Mouse (Mus musculus) intestine, embryonic 14.5 days (tissue): ENCODE results near the gene Ercc6l2. TPM values are rescaled to one million over a fixed set of nuclear protein-coding genes. Genes with fewer than 3 reads are reported as not detected.

Source experiments
- ATAC-seq: fragments of 200-750 bp; cut with Nextera tagmentation; replicated peaks from 2 replicates; pipeline ENCODE4 v1.8.0; 2017; ENCODE audit warnings: low read depth, moderate number of reproducible peaks, moderate TSS enrichment, moderate library complexity; ENCODE audit not compliant: low FRiP score, low TSS enrichment
- DNase-seq: peaks from one replicate; pipeline ENCODE4 v3.0.0-alpha.2; 2018; ENCODE audit warnings: low spot score
- H3K27ac ChIP-seq: fragments of 300-500 bp; sonication (generic); 2 replicates; pipeline ENCODE4 v1.5.1; 2014; ENCODE audit warnings: low read depth, mild to moderate bottlenecking, control low read depth
- H3K27me3 ChIP-seq: fragments of 300-500 bp; sonication (generic); replicated peaks from 2 replicates; pipeline ENCODE4 v1.6.1; 2014; ENCODE audit warnings: low read length, control low read depth; ENCODE audit not compliant: control insufficient read depth, insufficient read depth
- H3K36me3 ChIP-seq: fragments of 300-500 bp; sonication (generic); 2 replicates; pipeline ENCODE4 v1.6.1; 2014; ENCODE audit warnings: low read length, control low read depth; ENCODE audit not compliant: control insufficient read depth, insufficient read depth
- H3K4me1 ChIP-seq: fragments of 300-500 bp; sonication (generic); replicated peaks from 2 replicates; pipeline ENCODE4 v1.6.1; 2014; ENCODE audit warnings: low read length, control low read depth, mixed read lengths; ENCODE audit not compliant: control insufficient read depth, insufficient read depth
- H3K4me2 ChIP-seq: fragments of 300-500 bp; sonication (generic); 2 replicates; pipeline ENCODE4 v1.6.1; 2014; ENCODE audit warnings: low read length
- H3K4me3 ChIP-seq: fragments of 300-500 bp; sonication (generic); 2 replicates; pipeline ENCODE4 v1.5.1; 2014; ENCODE audit warnings: low read depth, low read length, control low read depth, mixed read lengths
- H3K9ac ChIP-seq: fragments of 300-500 bp; sonication (generic); 2 replicates; pipeline ENCODE4 v1.6.1; 2014; ENCODE audit warnings: mild to moderate bottlenecking, low read length
- H3K9me3 ChIP-seq: fragments of 300-500 bp; sonication (generic); 2 replicates; pipeline ENCODE4 v1.6.1; 2016; ENCODE audit warnings: low read length, control low read depth; ENCODE audit not compliant: control insufficient read depth
- WGBS: fragments of 180-500 bp; shearing (Covaris S2); extraction: QIAGEN DNeasy Blood & Tissue Kit; methylation state at CpG from one replicate; pipeline ENCODE4 v1.1.7; 2014; 5-methylcytosine and 5-hydroxymethylcytosine counted together
- polyA plus RNA-seq: library from polyadenylated mRNA; unstranded; fragments of >200 nt; fragmentation: Nextera tagmentation; extraction: Ambion mirVana; gene quantifications from 2 replicates; pipeline ENCODE4 v1.2.1, GENCODE M21; 2014

Gene Ercc6l2
- polyA plus RNA-seq, 1 experiment from 2014 or later: 25.8 TPM

DNA sequence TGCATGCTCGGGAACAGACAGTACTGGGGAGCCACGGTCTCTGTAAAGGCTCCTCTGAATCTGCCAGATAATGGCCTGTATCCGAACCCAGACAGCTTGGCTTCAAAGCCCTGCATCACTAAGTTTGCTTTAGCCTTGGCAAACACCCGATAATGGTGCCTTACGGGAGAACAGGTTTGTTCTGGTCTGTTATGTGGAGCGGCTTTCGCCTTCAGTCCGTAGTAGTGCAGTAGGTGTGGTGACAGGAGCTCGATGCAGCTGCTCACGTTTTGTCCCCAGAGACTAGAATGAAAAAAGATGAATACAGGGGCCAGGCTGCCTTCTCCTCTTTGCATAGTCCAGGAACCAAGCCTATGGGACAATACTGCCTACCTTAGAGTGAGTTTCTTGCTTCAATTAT is 115.5 kb downstream of the Ercc6l2 start:
- Histone ChIP-seq H3K4me1 (peaks cover 20% of the 10 kb centered on the region), H3K4me2 (no peak overlapping the region), H3K36me3 (no peaks in the 10 kb centered on the region), H3K4me3 (no peak overlapping the region), H3K9me3 (no peaks in the 10 kb centered on the region), H3K27me3 (no peaks in the 10 kb centered on the region), H3K9ac (no peak overlapping the region), H3K27ac (0 out of 2 replicates have a peak overlapping the region, but pooled peaks have one; percentile 77)
- DNase-seq: no peak
- 62% methylated on average over 10 of the region's 10 CpGs for WGBS
- 0 out of 2 replicates have a peak, but pooled peaks have one; percentile 30 for ATAC-seq

GRCm38 (mm10) chr13:63936369-63936768 is 121.3 kb downstream of the Ercc6l2 start:
- Histone ChIP-seq H3K9ac (no peak overlapping the region), H3K4me2 (no peak overlapping the region), H3K9me3 (no peaks in the 10 kb centered on the region), H3K27ac (no peak overlapping the region), H3K4me3 (no peak overlapping the region), H3K27me3 (no peaks in the 10 kb centered on the region), H3K4me1 (peaks cover 5% of the 10 kb centered on the region; the same call in 1 of the 2 replicates), H3K36me3 (no peaks in the 10 kb centered on the region)
- 86% methylated on average over 9 of the region's 9 CpGs for WGBS
- no peak for ATAC-seq
- DNase-seq: no peak

GRCm38 (mm10) chr13:63940257-63940656 is 125.2 kb downstream of the Ercc6l2 start:
- H3K9ac ChIP-seq: no peak overlapping the region

DNA sequence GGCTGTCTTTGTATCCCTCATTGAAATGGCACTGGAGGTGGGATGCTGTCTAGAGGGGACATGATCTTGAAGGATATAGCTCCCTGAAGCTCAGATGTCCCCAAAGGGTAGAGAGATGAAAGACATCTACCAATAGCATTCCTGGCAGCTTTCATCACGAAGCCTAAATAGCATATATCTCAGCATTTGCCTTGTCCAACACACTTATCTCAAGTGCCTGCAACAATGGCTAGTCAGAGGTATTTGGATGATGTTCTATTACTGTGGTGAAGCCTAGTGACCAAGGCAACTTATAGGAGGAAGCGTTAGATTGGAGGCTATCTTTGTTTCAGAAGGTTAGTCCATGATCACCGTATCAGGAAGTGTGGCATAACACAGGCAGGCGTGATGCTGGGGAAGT is 126.1 kb downstream of the Ercc6l2 start:
- Histone ChIP-seq H3K4me1 (peaks cover 5% of the 10 kb centered on the region), H3K4me3 (no peak overlapping the region), H3K9me3 (no peaks in the 10 kb centered on the region), H3K36me3 (no peaks in the 10 kb centered on the region), H3K27ac (peak overlapping the region; percentile 57), H3K27me3 (no peaks in the 10 kb centered on the region), H3K4me2 (no peak overlapping the region), H3K9ac (no peak overlapping the region)
- DNase-seq (no peak), ATAC-seq (no peak)
- WGBS: 90% methylated on average over 4 of the region's 4 CpGs

More at GRCm38 (mm10) chr13:63940257-63940656, 125.2 kb downstream of the Ercc6l2 start:
- no peaks in the 10 kb centered on the region for H3K36me3 ChIP-seq
- no peaks in the 10 kb centered on the region for H3K27me3 ChIP-seq
- 40% methylated on average over 1 of the region's 1 CpGs for WGBS
- H3K27ac ChIP-seq: peak overlapping the region; percentile 57
- no peak overlapping the region for H3K4me3 ChIP-seq
- H3K4me2 ChIP-seq: no peak overlapping the region
- DNase-seq (no peak), ATAC-seq (peak; percentile 53; the same call in 1 of the 2 replicates)
- H3K9me3 ChIP-seq: no peaks in the 10 kb centered on the region
- H3K4me1 ChIP-seq: peaks cover 5% of the 10 kb centered on the region

- no peak overlapping the region for H3K4me2 ChIP-seq
- no peaks in the 10 kb centered on the region for H3K36me3 ChIP-seq
- H3K9me3 ChIP-seq: no peaks in the 10 kb centered on the region
- no peak overlapping the region for H3K9ac ChIP-seq
- no peaks in the 10 kb centered on the region for H3K27me3 ChIP-seq
- no peak for DNase-seq
- no peak overlapping the region for H3K4me3 ChIP-seq
- H3K27ac ChIP-seq: no peak overlapping the region
- H3K4me1 ChIP-seq: peaks cover 8% of the 10 kb centered on the region
- 80% methylated on average over 7 of the region's 7 CpGs for WGBS
- no peak for ATAC-seq
Measured at GRCm38 (mm10) chr13:63943605-63944004, 128.6 kb downstream of the Ercc6l2 start.

DNA sequence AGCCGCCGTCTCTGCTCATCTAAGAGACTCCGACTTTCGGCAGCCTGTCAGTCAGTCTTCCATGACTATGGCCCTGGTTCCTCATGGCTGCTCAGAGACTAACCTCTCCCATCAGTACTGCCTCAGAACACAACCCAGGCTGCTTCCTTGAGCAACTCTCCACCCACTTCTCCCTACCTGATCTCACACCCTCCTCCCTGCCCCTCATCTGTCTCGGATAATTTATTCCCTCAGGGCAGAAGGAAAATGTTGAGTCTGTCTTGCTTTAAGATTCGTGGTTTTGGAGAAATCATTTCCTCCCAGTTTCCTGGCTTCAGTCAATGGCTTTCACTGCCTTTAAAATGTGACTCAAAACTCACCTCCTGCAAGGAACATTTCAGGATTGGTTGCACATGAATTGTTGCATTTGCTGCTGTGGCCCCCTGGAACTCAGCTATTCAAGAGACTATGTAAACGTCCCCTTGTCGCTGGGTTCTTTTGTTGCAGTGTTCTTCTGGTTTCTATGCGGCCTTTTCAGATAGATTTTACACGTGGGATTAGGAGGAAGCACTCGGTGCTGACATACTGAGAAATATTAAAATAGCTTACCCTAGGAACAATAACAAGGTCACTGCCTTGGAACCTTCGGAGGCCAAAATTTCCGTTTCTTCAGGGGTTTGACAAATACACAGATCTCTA is 129.4 kb downstream of the Ercc6l2 start:
- no peak overlapping the region for H3K4me3 ChIP-seq
- peak overlapping the region; percentile 0; the same call in 1 of the 2 replicates for H3K27ac ChIP-seq
- H3K27me3 ChIP-seq: no peaks in the 10 kb centered on the region
- no peaks in the 10 kb centered on the region for H3K36me3 ChIP-seq
- peaks cover 8% of the 10 kb centered on the region for H3K4me1 ChIP-seq
- 51% methylated on average over 13 of the region's 13 CpGs for WGBS
- no peak overlapping the region for H3K4me2 ChIP-seq
- H3K9ac ChIP-seq: no peak overlapping the region
- H3K9me3 ChIP-seq: no peaks in the 10 kb centered on the region
- no peak for ATAC-seq
- no peak for DNase-seq

Other genes with a start within 250 kb of the Ercc6l2 start
- 62.8 and 68.0 TPM in 2 replicates for gene Ptch1, start 241.6 kb upstream of the Ercc6l2 start, polyA plus RNA-seq